Mouse (Mus musculus) granulocyte monocyte progenitor cell, adult 5-6 weeks (primary cell): ENCODE measurements at regions not wholly inside any gene's neighbourhood (a gene's known extent, or its start where the extent isn't known, plus 50 kb on each side); places are given as distances from the start of the nearest gene placed in this dataset.

Experiments used
- ATAC-seq: replicated peaks from 2 replicates; pipeline ENCODE4 v1.8.0; 2016; ENCODE audit warnings: mild to moderate bottlenecking, moderate TSS enrichment, inconsistent platforms; ENCODE audit not compliant: poor library complexity, severe bottlenecking

- no peak for ATAC-seq
Observed at GRCm38 (mm10) chr9:83277356-83277755, 130.9 kb upstream of the Hmgn3 start.

- ATAC-seq = no peak
Observed at GRCm38 (mm10) chr9:83276291-83276690, 129.8 kb upstream of the Hmgn3 start.

GRCm38 (mm10) chr9:83273361-83273975 lies 127.0 kb upstream of the Hmgn3 start:
- no peak for ATAC-seq

GRCm38 (mm10) chr9:83265736-83266135 lies 119.3 kb upstream of the Hmgn3 start:
- ATAC-seq = 0 out of 2 replicates have a peak, but pooled peaks have one; percentile 27

- ATAC-seq = no peak
Observed at GRCm38 (mm10) chr9:83259511-83259910, 113.0 kb upstream of the Hmgn3 start.

GRCm38 (mm10) chr9:83258986-83259385 lies 112.5 kb upstream of the Hmgn3 start:
- ATAC-seq = no peak

- ATAC-seq = no peak
Observed at GRCm38 (mm10) chr9:83258476-83258875, 112.0 kb upstream of the Hmgn3 start.

GRCm38 (mm10) chr9:83254356-83254755 lies 107.9 kb upstream of the Hmgn3 start:
- ATAC-seq = no peak

- no peak for ATAC-seq
Observed at GRCm38 (mm10) chr9:83253789-83254188, 107.3 kb upstream of the Hmgn3 start.

GRCm38 (mm10) chr9:83251793-83252192 lies 105.3 kb upstream of the Hmgn3 start:
- no peak for ATAC-seq

- no peak for ATAC-seq
Observed at GRCm38 (mm10) chr9:83249871-83250270, 103.4 kb upstream of the Hmgn3 start.

- peak; percentile 84 for ATAC-seq
Observed at GRCm38 (mm10) chr9:83248164-83248730, 101.8 kb upstream of the Hmgn3 start.

- no peak for ATAC-seq
Observed at GRCm38 (mm10) chr9:83247066-83247668, 100.7 kb upstream of the Hmgn3 start.

- no peak for ATAC-seq
Observed at GRCm38 (mm10) chr9:83241119-83241518, 94.6 kb upstream of the Hmgn3 start.

- no peak for ATAC-seq
Observed at GRCm38 (mm10) chr9:83239097-83239496, 92.6 kb upstream of the Hmgn3 start.

GRCm38 (mm10) chr9:83221866-83222265 lies 75.4 kb upstream of the Hmgn3 start:
- ATAC-seq = no peak

GRCm38 (mm10) chr9:83202583-83202982 lies 56.1 kb upstream of the Hmgn3 start:
- no peak for ATAC-seq

- ATAC-seq = no peak
Observed at GRCm38 (mm10) chr9:83199771-83200170, 53.3 kb upstream of the Hmgn3 start.

GRCm38 (mm10) chr9:83199176-83199575 lies 52.7 kb upstream of the Hmgn3 start:
- no peak for ATAC-seq

GRCm38 (mm10) chr9:83197013-83197412 lies 50.5 kb upstream of the Hmgn3 start:
- no peak for ATAC-seq
